Mouse (Mus musculus) layer of hippocampus, postnatal 36 days (tissue): Measurements from ENCODE around the gene E030030I06Rik. TPM values are rescaled to one million over a fixed set of nuclear protein-coding genes. Genes with fewer than 3 reads are reported as not detected.
"Not testable (repeated sequence)": the region's sequence is repeated elsewhere in the genome, so short reads cannot be mapped to it uniquely, and the experiment has no call there.

Experiments
- DNase-seq, 2 experiments: peaks; one replicate each; pipeline ENCODE4 v3.0.0; 2022
- total RNA-seq, 2 experiments: library from RNA; stranded (reverse); gene quantifications; 2 replicates each; pipeline ENCODE4 v1.2.3; 2021

Gene E030030I06Rik
- not detected for total RNA-seq

DNA sequence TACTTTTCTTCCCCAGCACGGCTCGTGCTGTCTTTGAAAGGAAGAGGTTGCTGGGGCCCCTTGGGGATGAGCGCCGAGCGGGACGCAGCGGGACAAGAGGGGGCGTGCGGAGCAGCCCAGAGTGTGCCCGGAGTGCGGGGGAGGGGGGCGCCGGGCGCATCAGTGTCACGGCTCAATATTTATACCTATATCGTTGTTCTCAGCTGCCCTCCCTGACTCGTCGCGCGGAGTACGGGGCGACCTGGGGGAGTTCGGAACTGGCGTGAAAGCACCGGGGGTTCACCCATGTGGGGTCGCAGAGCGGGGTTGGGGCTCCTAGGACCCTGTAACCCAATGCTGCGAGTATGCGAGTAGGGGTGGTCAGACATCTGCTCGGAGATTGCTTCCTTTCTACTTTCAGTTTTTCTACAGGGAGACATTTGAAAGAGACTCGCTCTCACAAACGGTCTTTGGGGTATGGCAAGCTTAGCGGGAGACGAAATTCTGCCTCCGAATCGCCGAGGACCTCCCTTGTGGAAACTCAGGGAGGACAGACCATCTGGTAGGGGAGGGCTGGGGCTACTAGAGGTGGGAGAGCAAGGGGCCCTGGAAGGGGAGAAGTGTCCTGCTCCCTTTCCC, at the start of gene E030030I06Rik:
Gene E030030I06Rik, minus strand, starts transcription at position 198 of the 618 bp plus-strand sequence.
- no peak for DNase-seq

- DNase-seq: not testable (repeated sequence)
These were observed 42.0 kb upstream of the E030030I06Rik start for GRCm38 (mm10) chr10:22191035-22191434.

- DNase-seq: not testable (repeated sequence)
These were observed 27.4 kb upstream of the E030030I06Rik start for GRCm38 (mm10) chr10:22176515-22176914.

GRCm38 (mm10) chr10:22174190-22174487, 25.1 kb upstream of the E030030I06Rik start:
- not testable (repeated sequence) for DNase-seq

DNA sequence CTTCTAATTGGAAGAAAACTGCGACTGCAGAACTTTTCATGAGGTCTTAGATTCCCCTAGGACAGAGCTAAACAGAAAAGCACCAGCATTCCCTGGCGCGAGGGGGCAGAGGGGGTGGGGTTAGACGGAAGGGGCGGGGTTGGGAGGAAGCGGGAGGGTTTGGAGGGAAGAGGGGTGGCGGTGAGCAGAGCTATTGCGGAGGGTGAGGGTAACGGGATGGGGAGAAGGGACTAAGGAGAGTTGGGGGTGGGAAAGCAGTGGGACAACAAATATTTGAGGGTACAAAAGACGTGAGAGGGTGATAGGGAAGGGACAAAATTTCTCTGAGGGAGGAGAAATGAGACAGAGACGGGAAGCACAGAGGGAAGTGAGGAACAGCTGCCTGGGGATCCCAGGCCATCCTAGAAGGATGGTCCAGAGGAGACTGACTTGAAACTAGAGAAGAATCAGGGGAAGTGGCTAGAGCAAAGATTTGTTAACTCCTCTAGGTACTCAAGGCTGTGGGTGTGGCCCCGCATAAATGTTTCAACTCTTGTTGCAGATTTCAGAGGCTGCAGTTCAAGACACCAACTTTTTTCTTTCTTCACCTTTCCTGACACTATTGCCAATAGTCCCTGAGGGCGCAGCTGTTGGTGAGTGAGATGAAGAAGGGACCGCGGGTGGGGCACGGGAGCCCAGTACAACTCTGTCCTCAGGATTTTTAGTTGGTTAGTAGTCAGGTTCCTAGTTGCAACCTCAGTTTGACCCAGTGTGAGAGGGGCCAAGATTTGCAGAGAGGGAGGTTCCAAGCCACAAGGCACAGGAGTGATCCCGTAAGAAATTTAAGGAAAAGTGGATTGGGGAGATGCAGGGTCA, 24.5 kb upstream of the E030030I06Rik start:
- DNase-seq: not testable (repeated sequence)

DNA sequence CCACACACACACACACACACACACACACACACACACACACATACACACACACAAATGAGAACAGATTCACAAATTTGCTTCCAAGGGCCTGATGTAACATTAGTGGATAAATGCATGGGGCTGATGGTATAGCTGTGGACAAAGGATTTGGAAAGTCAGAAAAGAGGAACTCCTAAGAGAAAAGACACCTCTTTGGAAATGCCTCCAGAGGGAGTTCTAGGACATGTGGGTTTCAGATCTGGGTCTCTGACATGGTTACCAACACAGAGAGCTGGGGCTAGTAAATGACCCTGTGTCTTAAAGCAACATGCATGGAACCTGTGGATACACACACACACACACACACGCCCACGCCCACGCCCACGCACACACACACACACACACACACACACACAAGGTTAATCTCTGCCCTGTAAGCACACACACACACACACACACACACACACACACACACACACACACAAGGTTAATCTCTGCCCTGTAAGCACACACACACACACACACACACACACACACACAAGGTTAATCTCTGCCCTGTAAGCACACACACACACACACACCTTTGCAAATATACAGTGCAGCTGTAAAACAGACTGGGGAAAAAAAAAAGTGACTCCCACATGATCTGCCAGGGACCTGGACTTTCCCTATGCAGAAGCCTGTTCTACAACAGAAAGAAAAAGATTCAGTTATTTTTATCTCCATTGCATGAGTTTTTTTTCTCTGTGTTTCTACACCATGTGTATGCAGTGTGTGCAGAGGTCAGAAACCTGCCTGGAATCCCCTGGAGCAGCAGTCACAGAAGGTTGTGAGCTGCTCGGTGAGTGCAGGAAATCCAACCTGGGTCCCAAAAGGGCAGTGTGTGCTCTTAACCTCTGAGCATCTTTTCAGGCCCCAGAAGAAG, 23.6 kb upstream of the E030030I06Rik start:
- DNase-seq: not testable (repeated sequence)

DNA sequence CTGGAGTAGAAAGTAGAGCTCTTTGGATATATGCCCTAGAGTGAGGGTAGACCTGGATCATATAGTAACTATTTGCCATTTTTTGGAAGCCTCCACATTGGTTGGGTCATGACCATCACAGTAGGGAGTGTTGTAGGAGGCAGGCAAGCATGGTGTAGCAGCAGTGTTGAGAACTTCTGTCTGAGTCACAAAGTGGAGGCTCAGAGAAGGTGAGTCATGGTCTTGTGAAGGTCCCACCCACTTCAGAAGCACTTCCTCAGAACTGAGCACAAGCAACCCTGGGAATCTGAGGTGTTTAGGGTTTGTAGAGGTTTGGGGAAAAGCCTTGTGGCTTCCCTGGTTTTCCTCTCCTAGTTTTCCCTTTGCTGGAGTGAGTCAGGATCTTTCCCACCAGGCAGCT, 20.0 kb upstream of the E030030I06Rik start:
- not testable (repeated sequence) for DNase-seq

DNA sequence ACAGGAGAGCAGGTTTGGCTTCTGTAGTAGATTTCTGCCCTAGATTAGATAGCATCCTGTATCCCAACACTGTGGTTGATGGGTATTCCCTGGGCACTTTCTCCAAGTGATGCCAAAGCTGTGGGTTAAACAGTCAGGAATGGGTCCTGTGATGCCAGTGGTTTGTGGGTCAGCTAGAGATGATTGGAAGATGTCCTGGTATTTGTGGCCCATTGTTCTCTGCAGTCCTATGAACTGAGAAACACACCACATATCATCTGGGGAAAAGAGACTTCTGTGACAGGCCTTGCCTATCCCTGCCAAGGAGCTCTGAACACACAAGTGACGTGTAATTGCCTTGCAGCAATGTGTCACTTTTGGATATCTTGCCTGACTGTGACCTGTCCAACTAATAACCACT, 18.0 kb upstream of the E030030I06Rik start:
- not testable (repeated sequence) for DNase-seq

DNA sequence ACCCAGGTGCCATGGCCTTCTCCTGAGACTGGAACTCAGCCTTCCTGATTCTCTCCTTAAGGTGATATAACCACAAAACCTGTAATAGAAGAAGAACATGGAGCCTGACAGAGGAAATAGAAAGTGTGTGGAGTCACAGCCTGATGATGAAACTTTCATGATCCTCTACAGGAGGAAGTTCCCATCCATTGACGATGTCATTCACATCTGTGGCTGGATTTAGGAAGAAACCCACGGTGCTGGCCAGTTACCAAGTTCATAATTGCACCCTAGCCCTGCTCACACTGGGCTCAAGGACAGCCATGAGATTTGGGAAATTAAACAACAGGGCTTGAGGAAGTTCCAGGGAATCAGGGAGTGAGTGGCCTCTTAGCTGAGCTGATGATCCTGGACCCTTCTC, 17.0 kb upstream of the E030030I06Rik start:
- DNase-seq: not testable (repeated sequence)

- not testable (repeated sequence) for DNase-seq
These were observed 16.4 kb upstream of the E030030I06Rik start for GRCm38 (mm10) chr10:22165328-22166003.

DNA sequence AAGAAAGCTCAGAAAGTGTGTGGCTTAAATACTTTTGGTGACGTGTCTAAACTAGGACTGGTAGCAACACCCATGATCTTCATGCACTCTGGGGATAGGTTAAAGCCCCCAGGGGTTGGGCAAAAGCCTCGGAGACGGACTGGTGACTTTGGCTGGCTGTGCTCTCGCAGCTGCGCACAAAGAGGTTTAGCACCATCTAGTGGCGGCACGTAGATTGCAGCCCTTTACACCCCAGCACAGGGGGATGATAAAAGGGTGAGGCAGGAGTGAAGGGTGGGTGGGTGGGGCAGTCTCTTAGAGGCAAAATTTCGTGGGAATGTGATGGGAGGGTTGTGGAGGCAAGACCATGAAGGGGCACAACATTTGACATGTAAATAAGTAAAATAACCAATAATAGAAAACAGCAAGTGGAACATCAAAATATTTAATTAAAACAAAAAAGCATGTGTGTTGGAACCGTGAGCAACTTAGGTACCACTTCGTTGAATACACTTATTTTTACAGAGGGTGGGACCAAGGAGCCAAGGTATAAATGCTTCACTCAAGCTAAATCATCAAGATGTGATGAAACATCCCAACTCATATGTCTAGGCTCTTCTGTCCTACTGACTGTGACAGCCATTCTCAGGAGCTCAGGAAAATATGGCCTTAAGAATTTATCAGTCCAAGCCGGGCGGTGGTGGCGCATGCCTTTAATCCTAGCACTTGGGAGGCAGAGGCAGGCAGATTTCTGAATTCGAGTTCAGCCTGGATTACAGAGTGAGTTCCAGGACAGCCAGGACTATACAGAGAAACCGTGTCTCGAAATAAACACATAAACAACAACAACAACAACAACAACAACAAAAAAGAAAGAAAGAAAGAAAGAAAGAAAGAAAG, 14.9 kb upstream of the E030030I06Rik start:
- DNase-seq: peak in 1 of 2 experiments; percentile 56

DNA sequence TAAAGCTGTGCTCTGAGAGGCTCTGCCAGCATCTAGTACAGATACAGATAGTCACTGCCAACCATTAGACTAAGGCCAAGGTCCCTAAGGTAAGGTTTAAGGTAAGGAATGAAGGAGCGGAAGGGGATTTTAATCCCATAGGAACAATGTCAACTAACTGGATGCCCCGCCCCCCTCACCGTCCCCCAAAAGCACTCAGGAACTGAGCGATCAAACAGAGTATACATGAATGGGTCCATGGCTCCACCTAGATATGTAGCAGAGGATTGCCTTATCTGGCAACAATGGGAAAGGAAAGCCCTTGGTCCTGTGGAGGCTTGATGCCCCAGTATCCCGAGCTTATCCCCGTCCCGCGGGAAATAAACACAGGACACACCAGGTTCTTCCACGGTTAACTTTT, 14.2 kb upstream of the E030030I06Rik start:
- not testable (repeated sequence) for DNase-seq

DNA sequence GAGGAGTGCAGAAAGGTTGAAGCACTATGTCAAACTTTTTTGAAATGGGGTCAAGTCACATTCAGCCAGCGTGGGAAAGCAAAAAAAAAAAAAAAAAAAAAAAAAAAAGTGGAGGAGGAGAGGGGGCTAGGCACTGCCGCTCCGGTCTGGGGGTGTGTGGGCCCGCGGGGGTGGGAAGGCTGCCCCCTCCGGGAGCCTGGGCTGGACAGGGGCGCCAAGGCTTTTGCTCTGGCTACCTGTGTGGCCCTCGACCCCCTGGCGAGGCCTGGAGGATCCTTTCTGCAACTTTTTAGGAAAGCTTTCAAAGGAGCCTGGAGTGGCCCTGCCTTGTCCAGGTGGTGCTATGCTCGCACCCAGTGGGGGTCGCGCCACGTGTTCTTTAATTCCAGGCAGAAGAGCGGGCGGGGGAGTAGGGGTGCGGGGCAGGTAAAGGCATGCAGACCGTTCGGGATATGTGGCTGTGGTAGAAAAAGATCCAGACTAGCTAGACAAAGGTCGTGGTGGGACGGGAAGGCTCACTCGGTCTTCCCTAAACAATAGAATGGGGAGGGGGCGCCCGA, 10.6 kb upstream of the E030030I06Rik start:
- DNase-seq: no peak

DNA sequence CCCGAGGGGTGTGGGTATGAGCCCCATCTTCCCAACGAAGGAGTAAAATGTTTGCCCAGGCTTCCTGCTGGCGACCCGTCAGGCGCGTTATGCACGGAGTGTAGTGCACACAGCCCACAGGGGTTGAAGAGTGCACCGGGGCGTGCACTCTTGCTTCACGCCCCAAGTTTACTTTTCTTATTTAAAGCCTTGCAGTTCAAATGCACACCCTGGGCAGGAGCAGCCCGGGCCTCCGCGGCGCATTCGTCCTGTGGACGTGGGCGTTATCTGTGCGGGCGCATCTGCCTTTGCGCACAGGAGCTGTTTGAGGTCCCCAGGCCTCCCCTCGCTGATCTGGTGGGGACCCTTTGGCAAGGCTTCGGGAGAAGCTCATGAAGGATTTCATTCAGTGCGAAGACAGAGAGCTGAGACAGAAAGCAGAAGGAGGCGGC, 10.1 kb upstream of the E030030I06Rik start:
- no peak for DNase-seq

GRCm38 (mm10) chr10:22158310-22158999, 9.4 kb upstream of the E030030I06Rik start, which contains the start of the genes Raet1e and H60b:
Raet1e (plus strand) TSS chr10:22158569.
H60b (plus strand) TSS chr10:22158586.
- DNase-seq: not testable (repeated sequence)

- no peak for DNase-seq
These were observed 6.1 kb upstream of the E030030I06Rik start for GRCm38 (mm10) chr10:22154871-22155799.

- DNase-seq: peak in 1 of 2 experiments; percentile 5
These were observed 5.1 kb upstream of the E030030I06Rik start for GRCm38 (mm10) chr10:22154127-22154526.

DNA sequence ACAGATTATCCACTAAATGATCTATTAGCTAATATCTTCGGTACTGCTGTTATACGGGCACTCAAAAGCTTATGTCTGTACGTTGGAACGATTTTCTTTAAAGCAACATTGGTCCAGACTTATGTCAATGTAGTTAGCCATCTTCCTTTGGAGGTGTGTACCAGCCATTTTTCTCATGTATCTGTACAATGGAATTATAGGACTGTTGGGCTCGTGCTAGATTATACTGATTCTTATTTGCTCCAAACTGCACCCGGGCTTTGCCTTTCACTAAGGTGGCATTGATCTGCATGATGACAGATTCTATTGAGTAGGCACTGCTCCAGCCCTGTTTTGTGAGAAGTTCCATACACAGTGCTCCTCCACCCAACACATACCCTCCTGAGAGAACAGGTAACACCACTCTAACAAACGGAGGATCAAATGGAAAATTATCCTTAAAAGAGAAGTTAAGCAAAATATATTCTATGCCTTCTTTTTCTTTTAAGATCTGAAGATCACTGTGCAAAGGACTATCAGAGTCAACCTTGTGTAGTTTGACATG, 4.1 kb upstream of the E030030I06Rik start:
- DNase-seq: not testable (repeated sequence)
